Mouse (Mus musculus): ENCODE results near the gene Zfp978.
"Not testable (repeated sequence)": the region's sequence is repeated elsewhere in the genome, so short reads cannot be mapped to it uniquely, and the experiment has no call there.

- TF ChIP-seq CTCF (conservative IDR thresholded peaks at IDR 0.05; ENCODE audit: insufficient read depth, insufficient read length, low read depth, low read length); POLR2A (IDR thresholded peaks at IDR 0.05; ENCODE audit: low read depth, low read length): not testable (repeated sequence)
These were observed 3.9 kb upstream of the Zfp978 start for GRCm38 (mm10) chr4:147357195-147357594.
